Mouse (Mus musculus) embryo, embryonic 11.5 days (tissue): ENCODE data around the gene Alg5.
"Not testable (repeated sequence)": the region's sequence is repeated elsewhere in the genome, so short reads cannot be mapped to it uniquely, and the experiment has no call there.

ENCODE experiments used
- DNase-seq: peaks from one replicate; pipeline ENCODE4 v3.0.0-alpha.2; 2012; ENCODE audit warnings: low read depth, low spot score

Gene Alg5

DNA sequence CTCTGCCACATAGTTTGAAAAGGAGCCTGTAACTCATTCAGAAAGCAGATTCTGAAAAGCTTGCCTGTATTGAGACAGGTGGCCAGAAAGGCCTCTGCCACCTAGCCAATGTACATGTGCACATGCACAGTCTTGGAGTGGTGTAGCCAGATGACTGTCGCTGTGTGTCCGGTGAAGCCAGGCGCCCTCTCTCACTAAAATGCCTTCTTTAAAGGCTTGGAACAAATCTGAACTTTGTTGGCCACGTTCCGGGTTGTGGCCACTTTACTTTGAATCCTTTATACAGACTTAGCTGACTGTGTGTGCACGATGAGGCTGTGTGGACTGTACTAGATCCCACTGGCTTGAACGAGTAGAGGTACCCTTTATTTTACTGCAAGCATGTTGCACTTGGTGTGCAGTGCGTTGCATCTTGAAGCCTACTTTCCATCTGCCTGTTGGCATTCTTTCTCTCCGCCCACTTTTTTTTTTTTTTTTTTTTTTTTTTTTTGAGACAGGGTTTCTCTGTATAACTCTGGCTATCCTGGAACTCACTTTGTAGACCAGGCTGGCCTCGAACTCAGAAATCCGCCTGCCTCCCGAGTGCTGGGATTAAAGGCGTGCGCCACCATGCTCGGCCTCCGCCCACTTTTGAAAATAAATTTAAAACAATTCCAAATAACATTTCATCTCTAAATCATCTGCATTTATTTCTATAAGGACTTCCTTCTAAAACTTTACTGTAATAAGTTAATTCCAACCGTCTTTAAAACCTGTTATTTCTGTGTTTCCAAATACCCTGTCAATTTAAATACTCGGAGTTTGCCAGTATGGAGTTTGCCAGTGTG, 975 bp downstream of the Alg5 start:
- no peak for DNase-seq

DNA sequence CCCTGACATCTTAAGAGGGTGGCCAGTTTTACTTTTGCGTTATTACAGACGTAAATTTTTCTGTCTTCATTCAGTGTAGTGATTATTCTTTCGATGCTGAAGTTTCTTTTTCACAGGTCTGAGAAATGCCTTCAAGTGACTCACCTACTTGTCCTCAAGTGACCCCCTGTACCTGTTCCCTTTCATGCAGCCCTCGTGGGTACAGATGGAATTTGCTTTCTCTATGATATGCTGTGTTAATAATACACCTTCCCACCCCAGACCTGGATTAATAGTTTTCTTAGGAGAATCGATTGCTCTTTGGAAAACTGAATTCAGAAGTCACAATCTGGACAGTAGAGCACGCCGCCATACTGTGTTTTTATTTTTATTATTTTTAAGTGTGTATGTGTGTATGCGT, 2.0 kb downstream of the Alg5 start:
- DNase-seq = no peak

DNA sequence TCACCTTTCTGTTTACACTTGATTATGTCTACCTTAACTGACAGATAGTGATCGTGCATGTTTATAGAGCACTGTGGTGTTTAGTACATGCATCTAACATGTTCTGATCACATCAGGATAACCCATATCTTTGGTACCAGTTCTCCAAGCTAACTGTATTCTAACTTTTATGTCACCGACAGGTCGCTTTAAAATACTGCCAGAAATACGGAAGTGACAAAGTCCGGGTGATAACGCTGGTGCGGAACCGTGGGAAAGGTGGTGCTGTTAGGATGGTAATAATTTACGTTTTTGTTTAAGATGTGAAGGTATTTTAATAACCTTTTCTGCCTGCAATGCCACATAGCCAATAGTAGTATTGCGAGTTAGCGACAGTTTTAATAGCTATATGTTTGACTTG, 6.6 kb downstream of the Alg5 start:
- DNase-seq = no peak

DNA sequence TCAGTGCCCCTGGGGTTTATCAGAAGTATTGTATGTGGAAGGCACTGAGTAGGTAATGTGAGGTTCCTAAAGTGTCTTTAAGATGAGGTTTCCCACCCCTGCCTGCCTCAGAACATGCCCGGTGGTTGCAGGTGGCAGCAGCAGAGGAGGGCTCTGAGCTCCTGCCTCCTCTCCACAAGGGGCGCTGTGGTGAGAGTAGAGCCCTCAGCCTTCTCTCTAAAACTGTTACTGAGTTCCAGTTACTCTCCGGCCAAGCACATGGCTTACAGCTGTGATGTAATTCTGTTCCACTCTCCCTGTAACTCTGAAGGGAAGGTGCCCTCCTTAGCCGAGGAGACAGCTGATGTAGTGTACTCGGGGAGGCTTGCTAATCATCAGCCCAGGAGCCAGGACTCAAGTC, 10.5 kb downstream of the Alg5 start:
- peak; percentile 11 for DNase-seq

DNA sequence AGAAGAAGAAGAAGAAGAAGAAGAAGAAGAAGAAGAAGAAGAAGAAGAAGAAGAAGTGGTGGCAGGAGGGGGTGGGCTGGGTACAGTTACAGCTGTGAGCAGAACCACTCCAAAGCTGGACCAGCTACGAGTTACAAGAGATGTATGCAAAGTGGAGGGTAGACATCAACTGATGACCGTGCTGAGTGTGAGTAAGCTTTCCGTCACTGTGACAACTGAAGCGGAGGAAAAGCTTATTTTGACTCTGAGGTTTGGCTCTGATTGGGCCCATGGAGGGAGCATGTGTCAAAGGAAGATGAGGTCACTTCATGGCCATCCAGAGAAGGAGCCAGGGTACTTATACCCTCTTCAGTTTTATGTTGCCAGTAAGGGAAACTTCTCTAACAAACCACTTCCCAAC, 18.1 kb downstream of the Alg5 start:
- no peak for DNase-seq

DNA sequence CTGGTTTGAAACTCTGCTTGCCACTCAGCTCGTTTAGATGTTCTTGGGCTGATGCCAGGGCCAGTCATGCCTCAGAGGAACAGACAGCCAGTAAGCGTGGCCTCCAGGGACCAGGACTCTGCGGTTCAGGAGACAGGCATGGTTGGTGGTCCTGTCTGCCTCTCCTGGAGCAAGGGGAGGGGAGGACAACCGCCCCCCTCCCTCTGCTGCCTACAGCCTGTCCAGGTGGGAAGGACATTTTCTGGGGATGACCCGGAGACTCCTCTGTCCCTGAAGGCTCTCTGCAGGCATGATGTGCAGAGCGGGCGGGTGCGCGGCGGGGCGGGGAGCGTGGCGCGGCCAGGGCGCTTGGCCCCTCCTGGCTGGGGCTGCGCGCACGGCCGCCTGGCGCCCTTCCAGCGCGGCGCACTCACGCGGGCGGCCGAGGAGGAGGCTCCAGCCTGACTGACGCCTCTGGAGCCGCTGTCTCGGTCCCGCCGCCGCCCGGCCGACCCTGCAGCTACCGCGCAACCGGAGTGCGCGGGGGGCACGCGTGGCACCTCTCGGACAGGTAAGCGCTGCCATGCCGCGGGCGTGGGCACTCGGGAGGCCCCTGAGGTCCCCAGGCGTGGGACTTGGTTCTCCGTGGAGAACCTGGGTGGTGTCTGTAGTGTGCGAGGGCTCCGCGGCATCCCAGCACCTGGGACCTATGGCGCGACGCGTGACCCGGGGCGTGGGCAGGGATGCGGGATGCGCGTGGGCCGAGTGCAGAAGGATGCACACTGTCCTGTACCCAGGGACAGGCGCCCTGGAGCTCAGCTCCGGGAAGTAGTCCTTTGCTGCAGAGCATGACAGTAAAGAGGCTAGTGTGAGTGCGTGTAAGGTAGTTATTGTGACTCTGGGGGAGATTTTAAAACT, 20.1 kb downstream of the Alg5 start, which contains the start of gene Smad9:
Smad9 (plus strand) TSS at position 438 of the 897 bp plus-strand sequence.
- peak; percentile 27 for DNase-seq

DNA sequence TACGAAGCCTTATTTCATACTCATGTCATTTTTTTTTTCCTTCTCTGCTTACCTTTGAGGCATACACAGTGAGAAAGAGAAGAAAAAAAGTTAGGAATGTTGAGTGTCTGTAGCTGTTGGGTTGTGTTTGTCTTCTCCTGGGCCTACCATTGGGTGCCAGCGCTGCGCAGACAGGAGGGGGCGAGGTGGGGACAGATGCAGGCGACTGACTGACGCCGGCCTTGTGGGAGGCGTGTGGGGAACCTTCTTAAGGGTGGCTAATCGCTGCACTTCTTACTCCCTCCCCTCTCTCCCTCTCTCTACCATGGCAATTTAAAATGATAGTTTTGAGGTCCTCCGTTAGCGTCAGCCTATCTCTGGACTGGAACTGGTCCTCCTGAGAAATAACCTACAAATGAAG, 20.7 kb downstream of the Alg5 start:
- DNase-seq = peak; percentile 8

DNA sequence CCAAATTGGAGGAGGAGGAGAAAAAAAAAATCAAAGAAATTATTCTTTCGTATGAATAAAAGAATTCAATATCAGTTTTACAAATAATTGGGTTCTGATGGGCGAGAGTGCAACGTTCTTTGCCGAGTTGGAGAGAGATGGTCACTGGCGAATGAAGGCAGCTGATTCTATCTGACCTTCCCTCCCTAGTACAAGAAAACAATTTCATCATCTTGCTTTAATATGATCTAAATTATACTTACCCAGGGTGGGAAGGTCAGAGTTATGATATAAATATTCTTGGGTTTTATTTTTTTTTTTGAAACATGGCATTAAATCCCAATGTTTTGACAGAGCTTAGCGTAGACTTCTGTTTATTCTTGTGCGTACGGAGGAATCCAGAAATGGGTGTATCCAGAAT, 22.1 kb downstream of the Alg5 start:
- DNase-seq = no peak

DNA sequence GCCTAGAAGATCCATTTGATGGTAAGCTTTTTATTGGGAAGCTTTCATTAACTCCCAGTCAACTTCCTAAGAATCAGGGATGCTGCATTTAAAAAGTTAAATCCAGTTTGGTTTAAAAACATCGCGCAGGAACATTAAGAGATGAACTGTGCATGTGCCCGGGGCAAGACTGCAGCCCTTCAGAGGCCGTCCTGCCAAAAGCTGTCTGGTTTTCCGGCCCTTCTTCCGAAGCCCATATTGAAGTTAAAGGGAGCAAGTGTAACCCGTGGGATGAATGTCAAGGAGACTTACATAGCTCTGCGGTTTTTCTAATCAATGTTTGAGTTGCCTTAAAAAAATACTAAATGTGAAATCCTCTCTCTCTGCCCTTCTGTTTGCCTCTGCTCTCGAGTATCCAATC, 23.9 kb downstream of the Alg5 start:
- DNase-seq = no peak

DNA sequence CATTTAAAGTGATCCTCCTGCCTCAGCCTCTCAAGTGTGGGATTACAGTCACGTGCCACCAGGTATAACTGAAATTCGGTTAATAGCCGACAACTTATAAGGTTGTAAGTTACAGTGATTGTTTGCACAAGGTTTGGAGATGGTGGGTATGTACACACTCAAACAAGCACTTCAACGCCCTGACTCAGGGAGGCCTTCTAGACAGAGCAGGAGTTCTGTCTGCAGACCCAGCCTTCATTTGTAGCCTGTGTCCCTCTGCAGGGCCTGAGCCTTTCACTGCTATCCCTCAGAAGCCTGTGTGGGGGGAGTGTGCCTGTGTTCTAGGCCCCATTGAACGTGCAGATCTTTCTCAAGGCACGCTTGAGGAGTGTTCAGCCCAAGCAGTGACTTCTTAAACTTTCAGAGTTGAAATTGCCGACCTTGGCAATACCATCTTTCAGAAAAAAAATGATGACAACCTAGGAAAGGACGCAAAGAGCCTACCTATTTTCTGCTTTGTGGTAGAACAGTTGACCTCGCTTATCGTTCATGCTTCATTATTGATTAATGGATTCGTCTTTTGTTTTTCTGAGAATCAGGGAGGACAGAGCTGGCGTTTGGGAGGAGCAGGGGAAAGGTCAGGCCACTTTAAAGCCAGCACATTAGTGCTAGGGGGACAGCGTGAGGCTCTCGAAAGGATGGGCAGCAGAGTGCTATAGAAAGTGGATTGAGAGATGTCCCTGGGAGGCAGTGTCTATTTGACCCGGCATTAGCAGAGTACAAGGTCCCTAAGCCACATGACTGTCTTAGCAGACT, 25.2 kb downstream of the Alg5 start:
- no peak for DNase-seq

DNA sequence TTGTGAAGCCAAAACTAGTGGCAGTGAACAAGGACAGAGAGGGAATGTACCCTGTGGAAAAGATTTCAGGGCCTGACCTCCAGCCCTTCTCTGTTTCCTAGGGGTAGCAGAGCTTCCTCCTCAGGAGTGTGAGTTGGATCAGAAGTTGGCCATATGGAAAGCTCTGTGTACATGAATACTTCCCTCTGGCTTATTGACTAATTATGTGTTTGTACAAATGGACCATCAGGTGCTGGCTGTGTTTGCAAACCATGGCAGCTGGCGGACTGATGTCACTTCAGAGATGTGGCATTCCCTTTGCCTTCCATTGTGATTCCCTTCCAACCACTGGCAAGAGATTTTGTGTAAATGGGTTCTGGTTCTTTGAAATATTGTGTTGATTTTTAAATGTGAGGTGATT, 25.9 kb downstream of the Alg5 start:
- DNase-seq = no peak

DNA sequence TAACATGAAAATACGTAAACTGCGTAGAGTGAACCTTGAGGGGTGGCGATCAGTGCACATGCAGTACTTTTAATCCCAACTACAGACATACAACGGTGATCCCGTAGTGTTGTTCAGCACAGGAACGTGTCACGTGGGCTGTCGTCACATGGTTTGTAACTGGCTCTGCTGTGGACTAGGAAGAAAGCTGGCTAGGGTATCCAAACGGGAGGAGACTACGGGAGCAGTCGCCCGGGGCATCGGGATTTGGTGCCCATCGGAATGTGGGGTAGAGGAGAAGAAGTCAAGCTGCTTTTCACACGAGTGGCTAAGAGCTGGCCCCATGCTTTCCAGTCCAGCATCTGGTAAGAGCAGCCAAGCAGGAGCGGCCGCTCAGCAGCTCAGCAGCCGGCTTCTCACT, 29.1 kb downstream of the Alg5 start:
- DNase-seq = no peak

DNA sequence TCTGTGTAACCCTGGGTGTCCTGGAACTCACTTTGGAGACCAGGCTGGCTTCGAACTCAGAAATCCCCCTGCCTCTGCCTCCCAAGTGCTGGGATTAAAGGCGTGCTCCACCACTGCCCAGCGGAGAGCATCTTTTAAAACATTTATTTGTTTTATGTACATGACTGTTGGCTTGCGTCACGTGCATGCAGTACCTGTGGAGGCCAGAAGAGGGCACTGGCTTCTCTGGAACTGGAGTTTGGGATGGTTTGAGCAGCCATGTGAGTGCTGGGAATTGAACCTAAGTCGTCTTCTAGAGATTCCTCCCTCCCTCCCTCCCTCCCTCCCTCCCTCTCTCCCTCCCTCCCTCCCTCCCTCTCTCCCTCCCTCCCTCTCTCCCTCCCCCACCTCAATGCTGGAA, 30.2 kb downstream of the Alg5 start:
- DNase-seq = not testable (repeated sequence)

DNA sequence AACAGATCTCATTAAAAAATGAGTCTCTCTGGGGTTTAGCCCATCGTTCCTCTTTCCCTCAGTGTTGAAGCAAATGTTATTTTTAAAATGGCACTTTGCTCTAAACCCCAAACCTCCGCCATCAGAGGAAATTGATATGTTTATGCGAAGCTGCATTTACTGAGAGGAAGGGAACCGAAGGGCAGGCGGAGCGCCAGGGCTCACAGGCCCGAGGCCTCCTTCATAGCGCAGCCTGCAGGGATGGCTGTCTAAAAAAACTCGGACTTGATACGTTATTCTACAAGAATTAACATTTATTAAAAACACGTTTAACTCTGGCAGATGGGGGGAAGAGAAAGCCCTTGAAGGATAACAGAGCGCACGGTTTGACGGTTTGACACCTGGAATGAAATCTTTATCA, 30.7 kb downstream of the Alg5 start:
- no peak for DNase-seq

DNA sequence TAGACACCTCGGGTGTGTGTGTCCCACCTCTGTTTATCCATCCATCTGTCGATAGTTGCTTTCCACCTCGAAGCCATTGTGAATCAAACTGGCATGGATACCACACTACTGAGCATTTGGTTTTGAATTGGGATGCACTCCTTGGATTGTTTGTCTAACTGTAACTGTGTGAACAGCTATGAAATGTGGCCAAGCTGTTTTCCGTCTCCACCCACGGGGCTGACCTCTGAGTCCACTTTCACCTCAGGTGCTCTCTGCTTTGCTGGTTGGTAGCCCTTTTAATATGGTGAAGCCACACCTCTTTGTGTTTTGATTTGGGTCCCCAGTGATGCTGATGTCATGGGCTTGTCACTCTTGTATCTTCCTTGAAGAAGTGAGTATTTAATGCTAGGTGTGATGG, 31.5 kb downstream of the Alg5 start:
- DNase-seq = no peak

DNA sequence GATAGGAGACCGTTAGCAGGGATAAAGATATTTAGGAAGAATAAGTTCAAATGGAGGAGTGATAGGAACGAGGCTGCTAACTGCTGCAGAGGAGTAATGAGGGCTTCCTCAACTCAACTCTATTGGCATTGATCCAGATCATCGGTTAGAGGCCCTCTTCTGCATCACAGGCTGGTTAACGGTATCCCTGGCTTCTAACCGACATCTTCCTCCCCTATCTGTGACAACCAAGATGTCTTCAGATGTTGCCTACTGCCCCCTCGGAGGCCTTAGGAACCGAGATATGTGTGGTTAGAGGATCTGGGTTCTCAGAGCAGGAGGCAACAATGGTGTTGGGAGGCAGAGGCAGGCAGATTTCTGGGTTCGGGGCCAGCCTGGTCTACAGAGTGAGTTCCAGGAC, 33.3 kb downstream of the Alg5 start:
- no peak for DNase-seq

DNA sequence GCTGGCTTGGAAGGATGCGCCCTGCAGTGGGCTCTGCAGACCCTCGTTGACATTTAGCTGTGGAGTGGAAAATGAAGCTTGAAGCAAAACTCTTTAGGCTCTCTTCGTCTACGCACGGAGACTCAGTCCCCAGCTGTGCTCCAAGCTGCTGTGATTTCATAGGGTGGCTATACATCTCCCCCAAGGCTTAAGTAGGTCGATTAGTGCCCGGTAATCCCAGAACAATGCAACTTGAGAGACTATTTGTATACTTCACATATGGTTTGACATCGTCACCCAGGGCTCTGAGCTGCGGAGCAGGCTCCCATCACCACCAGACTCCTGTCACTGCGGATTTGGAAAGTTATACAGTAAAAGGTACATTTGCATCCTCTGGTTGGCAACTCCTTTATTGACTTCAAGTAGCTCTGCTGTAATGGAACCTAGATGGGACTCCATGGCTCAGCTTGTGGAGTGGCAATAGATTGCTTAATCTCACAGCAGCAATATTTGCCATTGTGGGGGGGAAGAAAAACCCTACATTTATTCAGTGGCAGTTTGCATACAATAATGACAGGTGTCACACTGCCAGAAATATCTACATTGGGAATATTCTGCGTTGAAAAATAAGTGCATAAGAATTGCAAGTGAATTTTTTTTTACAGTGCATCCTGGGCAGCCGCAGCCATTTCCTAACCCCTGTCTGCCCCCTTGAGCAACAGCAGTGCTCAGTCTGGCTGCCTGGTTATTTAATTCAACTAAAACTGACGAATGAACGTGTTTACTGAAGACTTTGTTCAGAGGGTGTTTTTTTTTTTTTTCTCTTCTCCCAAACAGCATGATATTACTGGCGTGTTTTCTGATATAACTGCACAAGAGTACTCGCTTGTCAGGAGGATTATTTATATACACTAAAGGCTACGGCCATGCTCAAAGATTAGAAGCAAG, 34.3 kb downstream of the Alg5 start:
- DNase-seq = no peak

DNA sequence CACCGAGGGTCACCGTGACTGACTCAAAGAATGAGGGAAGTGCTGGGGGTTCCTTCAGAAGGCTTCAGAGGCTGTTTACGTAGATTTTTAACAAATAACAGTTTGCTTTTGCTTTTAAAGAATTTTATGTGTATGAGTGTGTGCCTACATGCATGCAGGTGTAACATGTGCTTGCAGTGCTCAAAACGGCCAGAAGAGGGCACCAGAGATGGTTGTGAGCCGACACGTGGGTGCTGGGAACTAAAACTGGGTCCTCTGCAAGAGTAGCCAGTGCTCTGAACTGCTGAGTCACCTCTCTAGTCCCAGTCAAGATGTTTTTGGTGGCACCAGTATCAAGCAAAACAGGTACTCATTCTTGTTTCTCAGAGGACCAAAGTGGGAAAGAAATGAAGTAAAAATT, 38.3 kb downstream of the Alg5 start:
- no peak for DNase-seq

DNA sequence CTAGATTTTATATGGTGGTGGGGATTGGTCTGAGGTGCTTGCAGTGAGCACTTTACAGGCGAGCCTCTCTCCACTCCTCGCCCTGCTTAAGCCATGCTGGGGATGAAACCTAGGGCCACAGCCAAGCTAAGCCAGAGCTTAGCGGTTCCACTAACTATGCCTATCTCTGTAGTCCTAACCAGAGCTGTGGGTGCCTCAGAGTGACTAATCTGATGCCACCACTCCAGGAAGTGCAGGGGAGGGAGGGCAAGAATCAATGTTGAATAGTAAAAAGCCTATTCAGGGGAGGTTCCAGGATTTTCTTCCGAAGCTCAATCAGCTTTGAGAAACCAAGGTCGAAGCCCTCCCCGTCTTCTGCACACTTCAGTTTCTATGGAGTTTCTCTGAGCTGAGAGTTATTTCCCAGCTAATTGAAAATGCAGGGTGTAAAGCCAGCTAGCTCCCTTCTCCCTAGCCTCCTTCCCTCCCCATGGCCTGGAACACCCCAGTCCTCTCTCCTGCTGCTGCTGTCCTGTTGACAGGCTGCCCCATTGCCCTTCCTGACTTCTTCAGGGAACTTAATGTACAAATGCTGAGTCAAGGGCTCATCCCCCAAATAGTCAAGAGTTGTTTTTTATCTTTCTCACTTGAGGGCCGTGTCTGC, 40.8 kb downstream of the Alg5 start:
- no peak for DNase-seq

DNA sequence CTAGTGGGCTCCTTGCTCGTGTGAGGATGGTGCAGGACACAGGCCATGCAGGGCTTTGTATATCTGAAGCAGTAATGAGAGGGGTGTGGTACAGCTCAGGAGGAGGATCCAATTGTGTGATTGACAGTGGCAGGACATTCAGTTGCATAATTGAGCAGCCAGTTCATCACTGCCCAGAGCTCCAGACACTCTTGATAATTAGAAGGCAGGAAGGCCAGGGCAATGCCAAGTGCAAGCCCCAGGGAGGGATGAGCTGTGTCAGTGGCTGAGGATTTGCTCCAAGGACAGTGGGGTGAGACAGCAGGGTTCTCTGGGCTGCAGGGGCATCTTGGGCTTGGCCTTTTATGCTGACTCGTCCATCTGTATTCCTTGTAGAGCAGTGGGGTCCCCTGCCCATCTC, 55.3 kb downstream of the Alg5 start:
- no peak for DNase-seq
